Mouse (Mus musculus) myocyte (in vitro differentiated cells): ENCODE results near the gene Atad2b.

Experiments used
- CEBPB ChIP-seq: IDR thresholded peaks from 2 replicates; pipeline ENCODE4 v1.6.1; 2011; ENCODE audit warnings: mild to moderate bottlenecking, moderate library complexity; ENCODE audit not compliant: poor library complexity, insufficient read depth, severe bottlenecking
- MAX ChIP-seq: IDR thresholded peaks from one replicate; pipeline ENCODE4 v1.6.1; 2011; ENCODE audit warnings: low read depth, mild to moderate bottlenecking, control low read depth
- POLR2A ChIP-seq: IDR thresholded peaks from one replicate; pipeline ENCODE4 v1.6.1; 2011; ENCODE audit warnings: low read depth, mild to moderate bottlenecking, control low read depth, moderate library complexity; ENCODE audit not compliant: insufficient read length
- POLR2AphosphoS2 ChIP-seq: IDR thresholded peaks from one replicate; pipeline ENCODE4 v1.6.1; 2011; ENCODE audit warnings: low read depth, control low read depth; ENCODE audit not compliant: insufficient read length
- REST ChIP-seq: IDR thresholded peaks from one replicate; pipeline ENCODE4 v1.6.1; 2011; ENCODE audit warnings: mild to moderate bottlenecking, control low read depth, moderate library complexity; ENCODE audit not compliant: insufficient read depth, insufficient read length
- TCF12 ChIP-seq: IDR thresholded peaks from one replicate; pipeline ENCODE4 v1.6.1; 2011; ENCODE audit warnings: mild to moderate bottlenecking, control low read depth; ENCODE audit not compliant: poor library complexity, insufficient read depth, severe bottlenecking

GRCm38 (mm10) chr12:4879048-4879447 is 38.1 kb upstream of the Atad2b start:
- TF ChIP-seq POLR2A (no peak), CEBPB (no peak), POLR2AphosphoS2 (no peak), TCF12 (no peak), MAX (no peak), REST (no peak)
